Mouse (Mus musculus) adrenal gland, postnatal 14 days (tissue): ENCODE data around the gene Zfp282. TPM values are rescaled to one million over a fixed set of nuclear protein-coding genes. Genes with fewer than 3 reads are reported as not detected.
A peak's percentile ranks its signal among the peaks of the same experiment; 100 is the strongest.
"Not testable (repeated sequence)": the region's sequence is repeated elsewhere in the genome, so short reads cannot be mapped to it uniquely, and the experiment has no call there.

Experiments used
- DNase-seq: peaks from one replicate; pipeline ENCODE4 v3.0.0; 2021; ENCODE audit warnings: mixed read lengths
- long read RNA-seq, 2 experiments: library from polyadenylated mRNA; stranded (forward); transcript quantifications; one replicate each; pipeline ENCODE4 v2.0.0; 2021
- total RNA-seq: library from RNA; stranded (reverse); gene quantifications from 2 replicates; pipeline ENCODE4 v1.2.3, GENCODE M21; 2021

The Zfp282 gene
- 11.6 and 13.7 TPM in 2 replicates for total RNA-seq
- long read RNA-seq, experiment 1, full-length matches to known transcripts, result 11 of 16 reads
- long read RNA-seq, experiment 1, partial matches to known transcripts, result 2 of 16 reads
- long read RNA-seq, experiment 1, other reads (novel, unspliced or antisense), result 3 of 16 reads
- long read RNA-seq, experiment 2, full-length matches to known transcripts, result 14 of 17 reads
- long read RNA-seq, experiment 2, partial matches to known transcripts, result 2 of 17 reads
- long read RNA-seq, experiment 2, other reads (novel, unspliced or antisense), result 1 of 17 reads

DNA sequence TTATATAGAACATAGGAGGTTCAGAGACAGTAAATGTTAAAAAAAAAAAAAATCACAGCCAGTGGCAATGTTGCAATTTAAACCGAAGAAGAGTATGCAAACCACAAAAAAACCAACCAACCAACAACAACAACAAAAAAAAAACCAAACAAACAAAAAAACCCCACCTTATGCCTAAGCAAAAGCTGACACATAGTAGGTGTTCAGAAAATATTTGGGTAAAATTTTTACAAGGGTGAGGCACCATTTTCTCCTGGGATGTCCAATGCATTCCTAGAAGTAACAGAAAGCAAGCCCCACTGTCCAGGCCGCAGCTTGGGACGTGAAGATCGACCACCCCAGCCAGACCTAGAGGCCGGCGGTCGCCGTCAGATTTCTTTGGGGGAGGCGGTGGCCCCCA is at the start of gene Zfp282:
Gene Zfp282 (plus strand): TSS at position 147 of the 400 bp plus-strand sequence.
- DNase-seq, result no peak

DNA sequence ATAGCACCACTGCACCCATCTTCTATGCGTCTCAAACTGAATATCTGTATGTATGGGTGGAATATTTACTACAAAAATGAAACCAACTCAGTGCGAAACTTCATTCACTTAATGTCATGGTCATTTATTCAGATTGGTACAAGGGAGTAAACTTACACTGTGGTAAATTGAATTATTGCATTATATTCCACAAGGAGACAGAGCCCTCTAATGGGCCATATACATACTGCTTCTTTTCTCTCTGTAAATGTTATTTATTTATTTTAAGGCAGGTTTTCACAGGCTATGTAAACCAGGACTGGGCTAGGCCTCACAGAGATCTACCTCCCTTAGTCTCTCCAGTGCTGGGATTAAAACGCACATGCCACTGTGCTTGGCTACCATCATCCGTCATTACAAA is 49.5 kb upstream of the Zfp282 start:
- DNase-seq, result no peak

GRCm38 (mm10) chr6:47828950-47829349 is 48.1 kb upstream of the Zfp282 start:
- DNase-seq, result no peak

GRCm38 (mm10) chr6:47830104-47831078 is 46.6 kb upstream of the Zfp282 start, which contains the start of gene Zfp786:
Zfp786 (minus strand) TSS chr6:47830867.
- DNase-seq, result peak; percentile 97

GRCm38 (mm10) chr6:47832220-47832619 is 44.8 kb upstream of the Zfp282 start:
- no peak for DNase-seq

- peak; percentile 98 for DNase-seq
Observed at GRCm38 (mm10) chr6:47835482-47835983, 41.5 kb upstream of the Zfp282 start, which contains the start of gene Zfp398. Zfp398 (plus strand) TSS chr6:47835661.

DNA sequence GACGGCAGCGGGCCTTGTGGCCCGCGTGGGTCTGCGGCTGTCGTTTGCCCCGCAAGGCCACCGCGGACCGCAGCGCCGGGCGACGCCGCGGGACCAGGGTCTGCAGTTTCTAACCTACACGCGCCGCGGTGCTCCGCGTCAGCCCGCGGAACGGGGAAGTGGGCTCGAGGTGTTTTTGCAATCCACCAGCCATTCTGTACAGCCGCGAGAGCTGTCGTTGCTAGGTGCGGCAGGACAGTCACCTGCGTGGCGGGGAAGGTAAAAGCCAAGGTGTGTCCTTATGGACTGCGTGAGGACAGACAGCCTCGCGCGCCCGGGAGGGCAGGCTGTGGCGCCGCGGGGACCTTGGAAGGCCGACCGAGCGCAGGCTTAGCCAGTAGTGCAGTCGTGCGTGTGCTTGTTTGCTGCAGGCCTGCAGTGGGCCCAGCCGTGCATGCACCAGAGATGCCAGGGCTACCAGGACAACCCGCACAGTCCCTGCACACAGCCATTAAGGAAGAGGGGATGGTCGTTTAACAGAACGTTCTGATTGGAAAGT is 41.0 kb upstream of the Zfp282 start:
- peak; percentile 75 for DNase-seq

GRCm38 (mm10) chr6:47837630-47838029 is 39.4 kb upstream of the Zfp282 start:
- DNase-seq, result no peak

- DNase-seq, result no peak
Observed at GRCm38 (mm10) chr6:47841077-47841476, 35.9 kb upstream of the Zfp282 start.

DNA sequence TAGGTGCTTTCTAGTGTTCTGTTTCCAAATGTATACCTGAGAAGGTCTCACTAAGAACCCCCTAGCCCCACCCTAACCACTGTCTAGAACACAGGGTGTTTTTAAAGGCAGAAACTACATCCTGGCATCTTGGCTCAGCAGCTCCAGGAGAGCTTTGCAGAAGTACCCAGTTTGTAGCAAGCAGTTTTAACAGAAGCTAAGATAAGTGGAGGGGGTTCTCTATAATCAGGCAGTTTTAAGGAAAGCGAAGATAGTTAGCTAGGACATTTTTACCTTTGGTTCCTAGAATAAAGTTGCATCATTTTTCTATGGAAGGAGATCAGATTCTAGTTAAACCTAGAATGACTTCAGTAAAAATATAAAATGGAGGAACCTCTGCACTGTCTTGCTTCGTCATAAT is 35.2 kb upstream of the Zfp282 start:
- DNase-seq, result no peak

GRCm38 (mm10) chr6:47842337-47842736 is 34.7 kb upstream of the Zfp282 start:
- no peak for DNase-seq

GRCm38 (mm10) chr6:47845779-47846178 is 31.2 kb upstream of the Zfp282 start:
- no peak for DNase-seq

DNA sequence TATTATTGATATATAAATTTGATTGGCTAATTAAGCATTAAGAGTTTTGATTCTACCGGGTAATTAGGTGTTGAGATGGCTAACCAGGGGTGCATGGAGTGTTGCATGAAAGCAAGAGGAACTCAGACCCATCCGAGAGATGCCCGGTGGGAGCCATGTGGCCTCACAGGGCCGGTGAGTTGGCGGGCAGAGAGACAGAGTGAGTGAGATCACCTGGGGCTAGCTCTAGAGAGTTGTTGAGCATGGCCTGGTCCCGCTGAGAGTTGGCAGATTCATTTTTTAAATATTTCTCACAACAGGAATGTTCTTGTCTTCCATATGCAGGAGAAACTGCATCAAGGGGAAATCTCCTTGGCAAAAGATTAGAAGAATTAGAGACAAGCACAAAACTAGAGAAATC is 19.8 kb upstream of the Zfp282 start:
- no peak for DNase-seq

- not testable (repeated sequence) for DNase-seq
Observed at GRCm38 (mm10) chr6:47857729-47858128, 19.3 kb upstream of the Zfp282 start.

GRCm38 (mm10) chr6:47872266-47872665 is 4.7 kb upstream of the Zfp282 start:
- no peak for DNase-seq

DNA sequence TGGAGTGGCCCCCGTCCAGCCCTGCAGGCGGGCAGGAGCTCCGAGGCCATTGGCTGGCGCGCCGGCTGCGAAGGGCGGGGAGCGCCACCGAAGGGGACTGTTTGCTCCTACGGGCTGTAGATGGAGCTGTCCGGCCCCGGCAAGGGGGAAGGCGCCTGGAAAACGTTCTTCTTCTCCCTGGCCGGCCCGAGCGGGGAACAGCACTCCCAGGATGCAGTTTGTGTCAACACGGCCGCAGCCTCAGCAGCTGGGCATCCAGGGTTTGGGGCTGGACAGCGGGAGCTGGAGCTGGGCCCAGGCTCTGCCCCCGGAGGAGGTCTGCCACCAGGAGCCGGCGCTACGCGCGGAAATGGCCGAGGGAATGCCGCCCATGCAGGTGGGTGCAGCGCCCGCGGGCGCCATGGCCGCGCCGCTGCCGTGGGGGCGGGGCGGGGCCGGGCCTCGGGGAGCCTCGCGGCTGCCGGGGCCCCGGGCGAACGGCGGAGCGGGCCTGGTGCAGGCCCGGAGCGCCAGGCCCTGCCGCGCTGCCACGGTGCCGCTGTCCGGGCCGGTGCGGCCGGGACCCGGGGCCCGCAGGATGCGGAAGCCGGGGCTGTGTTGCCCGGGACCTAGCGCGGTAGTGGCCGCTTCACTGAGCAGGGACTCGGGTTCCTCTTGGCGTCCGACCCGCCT is 593 bp downstream of the Zfp282 start:
- peak; percentile 96 for DNase-seq

- no peak for DNase-seq
Observed at GRCm38 (mm10) chr6:47878133-47878514, 1.1 kb downstream of the Zfp282 start.

GRCm38 (mm10) chr6:47878593-47878992 is 1.6 kb downstream of the Zfp282 start:
- DNase-seq, result no peak

GRCm38 (mm10) chr6:47879049-47879716 is 2.2 kb downstream of the Zfp282 start:
- no peak for DNase-seq

GRCm38 (mm10) chr6:47880166-47880565 is 3.2 kb downstream of the Zfp282 start:
- DNase-seq, result no peak

DNA sequence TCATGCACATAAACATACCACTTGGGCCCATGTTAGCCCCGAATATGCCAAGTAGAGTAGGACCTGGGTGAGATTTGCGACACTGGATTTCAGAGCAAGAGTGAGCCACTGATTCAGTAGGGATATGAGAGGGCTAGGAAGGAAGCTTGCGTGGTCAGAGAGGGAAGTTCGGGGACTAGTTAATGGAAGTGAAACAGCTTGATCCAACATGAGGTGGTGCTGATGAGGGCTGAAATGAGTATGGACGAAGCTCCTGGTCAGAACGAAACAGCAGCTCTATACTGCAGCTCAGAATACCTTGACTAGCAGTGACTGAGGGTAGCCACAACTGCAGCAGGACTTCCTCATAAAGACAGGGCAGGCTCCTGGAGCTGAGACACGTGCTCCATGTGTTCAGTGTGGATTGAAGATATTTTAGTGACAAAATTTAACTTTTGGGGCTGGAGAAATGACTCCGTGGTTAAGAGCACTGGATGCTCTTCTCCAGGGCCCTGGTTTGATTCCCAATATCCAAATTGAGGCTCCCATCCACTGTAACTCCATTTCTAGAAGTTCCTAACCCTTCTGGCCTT is 11.9 kb downstream of the Zfp282 start:
- no peak for DNase-seq
